Mouse (Mus musculus) thymus, adult 2 months (tissue): ENCODE data around the gene Fam122a.

ENCODE experiments used
- CTCF ChIP-seq: fragments of 200-500 bp; IDR thresholded peaks from 2 replicates; pipeline ENCODE4 v1.5.1; 2012; ENCODE audit warnings: mild to moderate bottlenecking, control low read depth, low read length, moderate library complexity, borderline replicate concordance; ENCODE audit not compliant: control insufficient read depth, poor library complexity, insufficient read depth; ENCODE audit errors: extremely low read depth
- POLR2A ChIP-seq: fragments of 200-500 bp; IDR thresholded peaks from 2 replicates; pipeline ENCODE4 v1.6.1; 2012; ENCODE audit warnings: mild to moderate bottlenecking, low read length, control low read depth, moderate library complexity; ENCODE audit not compliant: control insufficient read depth, poor library complexity, insufficient read depth; ENCODE audit errors: extremely low read depth

DNA sequence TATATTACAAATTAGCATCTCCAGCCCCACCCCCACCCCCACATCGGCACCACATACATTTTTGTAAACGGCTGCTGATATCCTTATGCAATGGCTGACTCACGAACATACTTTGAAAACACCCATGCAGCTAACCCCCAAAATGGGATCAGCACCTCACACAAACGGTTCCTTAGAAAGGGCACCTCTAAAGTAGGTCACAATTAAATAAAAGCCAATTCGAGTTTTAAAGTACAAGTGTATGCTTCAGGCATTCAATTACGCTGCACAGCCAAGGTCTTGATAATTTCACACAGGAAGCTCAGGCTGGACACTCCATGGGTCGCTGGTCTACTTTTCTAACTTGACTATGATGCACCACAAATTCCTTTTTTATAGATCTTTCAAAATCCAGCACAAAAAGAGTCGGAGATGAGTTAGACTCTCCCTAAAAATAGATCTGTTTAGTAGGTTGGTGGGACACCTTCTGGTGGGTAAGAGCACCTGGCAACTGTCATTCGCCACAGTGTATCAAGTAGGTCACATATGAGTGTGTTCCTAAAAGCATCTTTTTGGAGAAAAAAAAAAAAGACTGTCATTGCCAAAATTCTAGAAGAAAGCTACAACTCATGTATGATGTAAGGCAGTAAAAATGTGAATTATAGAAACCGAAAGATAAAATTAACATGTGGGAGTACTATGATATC is 25.7 kb upstream of the Fam122a start:
- TF ChIP-seq CTCF (no peak), POLR2A (no peak)
